24 mouse cellular contexts compared by ENCODE assay signal in the genomic region with DNA sequence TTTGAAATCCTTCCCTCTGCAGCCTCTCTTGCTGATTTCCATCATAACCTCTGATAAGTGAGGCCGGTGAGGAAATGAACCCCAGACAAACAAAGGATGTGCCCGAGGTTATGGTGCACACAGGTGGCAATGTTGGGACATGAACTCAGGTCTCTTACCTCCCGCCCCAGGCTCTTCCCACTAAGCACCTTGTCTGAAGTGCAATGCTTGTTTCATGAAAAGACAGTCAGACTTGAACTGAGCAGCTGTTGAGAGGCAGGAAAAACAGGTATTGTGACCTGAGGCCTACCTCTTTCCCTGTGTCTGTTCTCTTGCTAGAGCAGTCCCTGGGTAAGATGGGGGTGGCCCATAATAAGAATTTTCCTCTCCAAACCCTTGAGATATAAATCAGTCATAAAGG. TPM values are rescaled to one million over a fixed set of nuclear protein-coding genes. Genes with fewer than 3 reads are reported as not detected.
"Had no signal": no experiment of that assay in that cellular context is flagged by ENCODE, and none has a peak within 500 bp of the region (broad histone marks: within the 10 kb centered on the region; RNA-seq: fewer than 3 reads in every experiment).

No protein-coding gene starts in this region.

- H3K4me1 ChIP-seq: lung, embryonic 15.5 days; megakaryocyte, embryonic 14.5 days; midbrain, embryonic 13.5 days; midbrain, embryonic 15.5 days; neural tube, embryonic 12.5 days had no signal

- H3K9me3 ChIP-seq: lung, embryonic 15.5 days; megakaryocyte, embryonic 14.5 days; midbrain, embryonic 13.5 days; midbrain, embryonic 15.5 days; neural tube, embryonic 12.5 days; stomach, embryonic 15.5 days had no signal

- ATAC-seq: liver, postnatal 0 days; lung, postnatal 0 days; midbrain, embryonic 13.5 days; midbrain, embryonic 15.5 days had no signal

- H3K36me3 ChIP-seq: lung, embryonic 15.5 days; midbrain, embryonic 13.5 days; midbrain, embryonic 15.5 days; neural tube, embryonic 12.5 days; stomach, embryonic 15.5 days had no signal

- H3K4me3 ChIP-seq: lung, embryonic 15.5 days; megakaryocyte, embryonic 14.5 days; midbrain, embryonic 13.5 days; midbrain, embryonic 15.5 days; neural tube, embryonic 12.5 days; stomach, embryonic 15.5 days had no signal

- H3K27ac ChIP-seq: lung, embryonic 15.5 days; macrophage; midbrain, embryonic 13.5 days; midbrain, embryonic 15.5 days; neural tube, embryonic 12.5 days; stomach, embryonic 15.5 days; stomach, postnatal 0 days had no signal

- H3K9ac ChIP-seq: liver, postnatal 0 days; lung, embryonic 15.5 days; midbrain, embryonic 13.5 days; midbrain, embryonic 15.5 days; neural tube, embryonic 12.5 days; stomach, embryonic 15.5 days had no signal

- H3K27me3 ChIP-seq: lung, embryonic 15.5 days; midbrain, embryonic 13.5 days; midbrain, embryonic 15.5 days; neural tube, embryonic 12.5 days; stomach, embryonic 15.5 days had no signal

- DNase-seq: liver, postnatal 0 days; lung, adult 2 months; lung, postnatal 14 days; lung, postnatal 36 days; right cerebral cortex, postnatal 14 days; thymus, adult 2 months; thymus, postnatal 25 days; thymus, postnatal 4 days had no signal

- H3K4me2 ChIP-seq: lung, embryonic 15.5 days; midbrain, embryonic 11.5 days; midbrain, embryonic 13.5 days; midbrain, embryonic 15.5 days; neural tube, embryonic 12.5 days; stomach, embryonic 15.5 days had no signal

RNA-seq across cellular contexts. Expression of gene Duox1, which starts 16.8 kb away (rescaled TPM):
- total RNA-seq: megakaryocyte progenitor cell, adult 5-6 weeks; monocyte, adult 5-6 weeks; neutrophil, adult 5-6 weeks had no signal
- polyA plus RNA-seq: liver, postnatal 0 days; macrophage; midbrain, embryonic 11.5 days; spleen, adult 2 months had no signal

RNA-seq across cellular contexts. Expression of gene Duoxa1, which starts 18.7 kb away (rescaled TPM):
- total RNA-seq: megakaryocyte progenitor cell, adult 5-6 weeks; midbrain, postnatal 0 days; monocyte, adult 5-6 weeks; neutrophil, adult 5-6 weeks had no signal
- polyA plus RNA-seq: liver, postnatal 0 days; macrophage; midbrain, embryonic 11.5 days; neural tube, embryonic 12.5 days; neural tube, embryonic 14.5 days; spleen, adult 2 months had no signal

RNA-seq across cellular contexts. Expression of gene Duoxa2, which starts 33.5 kb away (rescaled TPM):
- total RNA-seq: megakaryocyte progenitor cell, adult 5-6 weeks; monocyte, adult 5-6 weeks had no signal
- polyA plus RNA-seq: liver, postnatal 0 days; lung, embryonic 15.5 days; macrophage; midbrain, embryonic 11.5 days; midbrain, embryonic 13.5 days; neural tube, embryonic 12.5 days; spleen, adult 2 months had no signal

RNA-seq across cellular contexts. Expression of gene Duox2, which starts 34.0 kb away (rescaled TPM):
- total RNA-seq: megakaryocyte progenitor cell, adult 5-6 weeks; monocyte, adult 5-6 weeks; neutrophil, adult 5-6 weeks had no signal
- polyA plus RNA-seq: macrophage; midbrain, embryonic 15.5 days; neural tube, embryonic 14.5 days had no signal
